Mouse (Mus musculus) stomach, embryonic 16.5 days (tissue): ENCODE data around the gene Fst. TPM values are rescaled to one million over a fixed set of nuclear protein-coding genes. Genes with fewer than 3 reads are reported as not detected.

Source experiments
- polyA plus RNA-seq: library from polyadenylated mRNA; unstranded; fragments of >200 nt; fragmentation: Nextera tagmentation; extraction: Ambion mirVana; gene quantifications from 2 replicates; pipeline ENCODE4 v1.2.1, GENCODE M21; 2015

Gene Fst
- polyA plus RNA-seq, 1 experiment from 2014 or later: 25.6 TPM

Other genes starting within 250 kb of the Fst start
- 250 and 283 TPM in 2 replicates for gene Ndufs4, start 70.7 kb downstream of the Fst start, polyA plus RNA-seq